Mouse (Mus musculus) hindlimb bud, embryonic 11.5 days (tissue): ENCODE results near the gene Ndufab1.
"Not testable (repeated sequence)": the region's sequence is repeated elsewhere in the genome, so short reads cannot be mapped to it uniquely, and the experiment has no call there.

Experiments
- DNase-seq: peaks from one replicate; pipeline ENCODE4 v3.0.0-alpha.2; 2012; ENCODE audit warnings: low read depth, low spot score; ENCODE audit errors: extremely low spot score

Ndufab1 gene

DNA sequence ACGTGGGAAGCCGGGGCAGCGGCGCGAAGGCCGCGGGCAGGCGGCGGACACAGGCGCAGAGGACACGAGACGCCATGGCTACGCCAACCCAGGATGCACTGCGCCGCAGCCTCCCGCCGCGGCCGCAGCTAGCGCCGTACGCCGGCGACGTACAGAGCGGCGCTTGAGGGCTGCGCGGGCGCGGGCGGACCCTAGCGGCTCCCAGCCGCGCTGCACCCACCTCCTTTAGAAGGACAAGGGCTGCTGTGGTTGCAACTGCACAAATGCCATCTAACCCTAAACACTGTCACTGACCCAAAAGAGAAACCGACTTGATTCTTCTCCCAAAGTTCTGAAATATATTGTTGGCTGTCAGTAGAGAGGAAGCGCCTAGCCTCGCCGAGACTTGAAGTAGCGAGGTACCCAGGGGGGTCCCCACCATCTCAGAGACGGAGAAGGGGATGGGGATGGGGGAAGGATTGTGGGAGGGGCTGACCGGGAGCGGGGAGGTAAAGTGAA lies at the start of gene Ndufab1:
Gene Ndufab1 (minus strand): TSS at position 140 of the 498 bp plus-strand sequence.
- peak; percentile 77 for DNase-seq

DNA sequence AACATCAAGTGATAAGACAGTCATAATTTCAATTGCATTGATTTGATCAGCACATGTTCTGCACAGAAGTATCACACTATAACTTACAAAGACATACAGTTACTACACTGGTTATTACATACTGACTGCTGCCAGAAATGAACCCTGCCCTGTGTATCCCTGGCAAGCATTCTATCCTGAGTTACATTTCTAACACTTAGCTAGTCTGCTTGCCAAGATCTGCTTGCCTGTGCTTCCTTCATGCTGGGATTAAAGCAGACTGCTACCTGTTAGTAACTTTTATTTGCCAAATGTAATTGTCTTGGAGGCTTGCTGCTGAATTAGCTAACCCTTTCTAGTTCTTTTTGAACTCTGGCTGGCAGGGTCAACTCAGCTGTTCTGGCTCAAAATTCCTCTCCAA lies 39.3 kb upstream of the Ndufab1 start:
- DNase-seq = no peak

DNA sequence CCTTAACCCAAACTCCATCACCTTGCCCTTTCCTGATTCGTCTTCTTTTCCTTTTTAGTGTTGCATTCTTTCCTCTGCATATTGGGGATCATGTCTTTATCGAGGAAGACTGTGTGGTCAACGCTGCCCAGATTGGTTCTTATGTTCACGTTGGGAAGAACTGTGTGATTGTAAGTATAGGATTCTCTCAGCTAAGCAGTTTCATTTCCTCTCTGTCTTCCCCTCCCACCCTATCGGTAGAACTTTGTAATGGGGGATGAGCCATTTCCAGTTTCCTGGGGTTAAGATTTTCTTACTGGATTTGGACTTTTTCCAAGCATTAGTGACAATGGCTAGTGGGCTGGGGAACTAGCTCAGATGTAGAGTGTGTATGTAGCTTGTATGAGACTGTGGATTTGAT lies 36.5 kb upstream of the Ndufab1 start:
- no peak for DNase-seq

DNA sequence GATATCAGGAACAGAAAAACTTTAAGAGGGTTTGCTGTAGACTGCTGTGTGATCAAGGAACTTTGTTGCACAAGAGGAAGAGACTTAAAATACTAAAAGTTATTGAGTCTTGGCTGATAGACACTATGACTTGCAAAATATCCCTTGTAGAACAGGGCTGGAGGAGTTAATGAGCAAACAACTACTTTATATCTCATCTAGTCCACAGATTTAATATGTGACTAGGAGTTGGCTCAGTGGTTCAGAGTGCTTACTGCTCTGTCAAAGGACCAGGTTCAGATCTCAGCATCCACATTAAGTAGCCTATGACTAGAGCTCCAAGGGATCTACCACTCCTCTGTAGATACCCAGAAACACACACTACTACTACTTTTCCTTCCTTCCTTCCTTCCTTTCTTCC lies 35.4 kb upstream of the Ndufab1 start:
- no peak for DNase-seq

DNA sequence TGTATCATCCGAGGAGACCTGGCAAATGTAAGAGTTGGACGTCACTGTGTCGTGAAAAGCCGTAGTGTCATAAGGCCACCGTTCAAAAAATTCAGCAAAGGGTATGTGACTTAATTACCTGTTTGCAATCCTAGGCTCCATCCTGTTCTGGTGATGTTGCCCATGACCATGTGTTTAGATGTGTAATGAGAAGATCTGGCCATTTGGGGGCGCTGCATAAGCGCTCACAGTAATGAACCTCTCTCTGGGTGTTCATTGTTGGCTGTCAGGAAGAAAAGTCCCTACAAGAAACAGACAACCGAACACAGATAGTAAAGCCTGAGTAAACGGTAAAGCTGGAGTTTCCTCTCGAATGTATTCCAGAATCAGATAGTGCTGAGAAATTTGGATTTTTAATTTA lies 33.4 kb upstream of the Ndufab1 start:
- DNase-seq = no peak

DNA sequence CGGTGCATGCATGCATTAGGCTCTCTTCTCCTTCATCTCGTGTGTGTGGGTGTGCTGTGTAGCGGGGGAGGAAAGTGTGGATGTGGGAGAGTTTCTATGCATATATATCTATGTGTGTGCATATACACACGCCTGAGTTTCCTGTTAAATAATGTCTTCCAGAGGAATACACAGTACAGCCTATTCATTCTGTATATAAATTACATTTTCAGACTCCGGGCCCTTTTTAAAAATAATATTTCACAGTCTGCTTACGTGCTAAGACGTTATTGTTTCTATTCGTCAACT lies 31.6 kb upstream of the Ndufab1 start:
- no peak for DNase-seq

DNA sequence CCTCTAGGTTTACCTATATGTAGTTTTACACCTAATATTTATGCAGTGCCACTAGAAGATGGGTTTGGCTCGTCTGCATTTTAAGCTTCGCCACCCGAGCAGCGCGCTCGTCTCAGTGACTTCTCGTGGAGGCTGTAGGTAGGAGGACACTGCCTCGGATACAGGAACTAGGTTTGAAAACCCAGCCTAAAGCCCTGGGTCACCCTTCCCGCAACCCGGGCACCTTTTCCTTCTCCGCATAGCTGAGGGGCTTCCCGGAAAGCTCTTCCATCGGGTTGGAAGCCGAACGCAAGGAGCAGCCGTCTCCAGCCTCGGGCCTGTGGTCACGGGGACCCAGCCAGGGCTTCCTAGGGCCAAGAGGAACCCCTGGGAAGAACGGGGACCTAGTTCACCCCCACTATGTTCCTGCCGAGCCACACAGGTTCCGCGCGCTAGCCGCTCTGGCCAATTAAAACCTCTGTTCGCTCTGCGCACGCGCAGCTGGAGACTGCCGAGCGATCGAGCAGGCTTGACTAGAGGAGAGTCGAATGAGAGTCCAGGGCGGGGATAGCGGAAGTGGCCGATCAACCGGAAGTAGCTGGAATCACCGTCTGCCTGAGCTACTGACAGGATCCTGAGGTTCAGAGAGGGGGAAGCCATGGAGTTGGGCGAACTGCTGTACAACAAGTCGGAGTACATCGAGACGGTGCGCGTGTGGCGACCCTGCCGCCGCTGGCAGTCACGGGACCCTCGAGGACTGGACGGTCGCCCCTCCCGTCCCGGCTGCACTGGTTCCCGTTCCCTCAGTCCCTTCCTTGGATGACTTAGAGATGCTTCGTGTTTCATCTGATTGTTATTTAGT lies 31.0 kb upstream of the Ndufab1 start, which contains the start of the genes Palb2 and Dctn5:
Gene Palb2 (minus strand): TSS at position 489 of the 841 bp plus-strand sequence.
Gene Dctn5 (plus strand): TSS at position 545 of the 841 bp plus-strand sequence.
- DNase-seq = peak; percentile 98

DNA sequence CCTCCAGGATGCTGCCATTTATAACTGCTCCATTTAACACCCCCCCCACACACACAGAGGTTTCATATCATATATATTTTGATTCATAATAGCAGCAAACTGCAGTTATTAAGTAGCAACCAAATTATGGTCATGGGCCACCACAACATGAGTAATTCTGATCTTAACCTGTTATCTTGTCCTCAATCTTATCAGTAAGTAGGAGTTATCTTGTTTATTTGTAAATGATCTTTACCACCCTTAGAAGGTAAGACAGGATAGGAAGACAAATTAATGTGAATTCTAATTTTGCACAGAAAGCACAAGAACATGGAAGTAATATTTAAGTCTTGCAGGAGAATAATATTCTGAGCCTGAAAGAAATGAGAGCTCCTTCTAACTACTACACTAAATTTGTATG lies 30.1 kb upstream of the Ndufab1 start:
- no peak for DNase-seq

DNA sequence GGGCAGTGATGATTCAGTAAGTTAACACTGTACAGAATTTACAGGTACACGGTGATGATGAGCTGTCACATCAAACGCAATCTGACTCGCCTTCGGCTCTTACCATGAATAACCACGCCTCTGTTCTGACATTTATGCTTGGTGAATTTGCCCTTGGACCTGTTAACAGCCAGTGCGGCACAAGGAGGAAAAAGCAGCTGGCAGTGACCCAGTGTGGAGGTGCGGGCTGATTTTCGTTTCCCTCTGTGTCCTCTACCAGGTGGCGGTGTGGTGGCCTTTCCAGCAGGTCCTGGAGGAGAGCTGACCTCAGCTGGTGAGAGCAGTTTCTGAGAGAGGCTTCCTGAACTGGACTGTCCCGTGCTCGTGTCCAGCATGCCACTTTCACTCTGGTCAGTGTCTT lies 25.3 kb upstream of the Ndufab1 start:
- DNase-seq = no peak

DNA sequence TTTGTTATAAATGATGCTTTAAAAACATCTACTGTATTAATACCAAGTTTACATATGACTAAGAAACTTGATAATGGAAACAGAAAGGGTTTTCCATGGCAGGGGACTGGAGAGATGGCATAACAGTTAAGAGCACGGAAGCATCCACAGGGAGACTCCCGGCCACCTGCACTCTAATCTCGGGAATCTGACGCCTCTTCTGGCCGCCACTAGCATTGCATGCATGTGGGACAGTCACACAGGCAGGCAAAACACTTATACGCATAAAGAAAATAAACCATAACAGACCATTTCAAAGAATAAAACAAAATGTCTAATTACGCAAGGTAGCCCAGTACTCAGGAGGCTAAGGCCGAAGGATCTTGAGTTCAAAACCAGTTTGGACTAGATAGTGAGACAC lies 23.9 kb upstream of the Ndufab1 start:
- DNase-seq = no peak

DNA sequence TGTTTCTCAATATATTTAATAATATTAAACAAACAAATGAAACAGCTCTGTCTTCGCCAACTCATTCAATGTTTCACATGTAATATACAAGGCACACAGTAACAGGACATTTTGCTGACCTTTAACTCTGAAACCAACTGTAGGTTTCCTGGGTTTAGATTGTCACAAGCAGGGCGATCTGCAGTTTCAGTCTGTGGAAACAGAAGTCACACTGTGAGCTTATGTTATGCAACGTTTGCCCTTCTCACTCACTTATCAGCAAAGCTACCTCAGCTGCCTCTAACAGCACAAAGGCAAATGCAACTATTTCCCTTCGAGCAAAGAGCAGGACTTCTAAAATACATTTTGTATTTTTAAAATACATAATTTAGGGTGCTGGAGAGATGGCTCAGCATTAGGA lies 21.8 kb upstream of the Ndufab1 start:
- no peak for DNase-seq

DNA sequence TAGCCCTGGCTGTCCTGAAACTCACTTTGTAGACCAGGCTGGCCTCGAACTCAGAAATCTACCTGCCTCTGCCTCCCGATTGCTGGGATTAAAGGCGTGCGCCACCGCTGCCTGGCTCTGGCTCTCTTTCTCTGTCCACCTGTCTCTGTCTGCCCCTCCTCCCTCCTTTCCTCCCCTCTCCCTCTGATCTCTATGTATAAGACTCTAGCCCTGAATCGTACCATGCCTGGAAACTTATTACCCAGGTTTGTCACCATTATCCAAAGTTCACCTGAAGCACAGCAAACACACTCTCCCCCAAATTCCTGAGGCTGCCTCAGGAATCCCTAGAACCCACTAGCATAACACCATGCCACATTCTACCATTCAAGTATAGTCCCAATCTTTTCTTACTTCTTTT lies 6.5 kb upstream of the Ndufab1 start:
- DNase-seq = no peak

DNA sequence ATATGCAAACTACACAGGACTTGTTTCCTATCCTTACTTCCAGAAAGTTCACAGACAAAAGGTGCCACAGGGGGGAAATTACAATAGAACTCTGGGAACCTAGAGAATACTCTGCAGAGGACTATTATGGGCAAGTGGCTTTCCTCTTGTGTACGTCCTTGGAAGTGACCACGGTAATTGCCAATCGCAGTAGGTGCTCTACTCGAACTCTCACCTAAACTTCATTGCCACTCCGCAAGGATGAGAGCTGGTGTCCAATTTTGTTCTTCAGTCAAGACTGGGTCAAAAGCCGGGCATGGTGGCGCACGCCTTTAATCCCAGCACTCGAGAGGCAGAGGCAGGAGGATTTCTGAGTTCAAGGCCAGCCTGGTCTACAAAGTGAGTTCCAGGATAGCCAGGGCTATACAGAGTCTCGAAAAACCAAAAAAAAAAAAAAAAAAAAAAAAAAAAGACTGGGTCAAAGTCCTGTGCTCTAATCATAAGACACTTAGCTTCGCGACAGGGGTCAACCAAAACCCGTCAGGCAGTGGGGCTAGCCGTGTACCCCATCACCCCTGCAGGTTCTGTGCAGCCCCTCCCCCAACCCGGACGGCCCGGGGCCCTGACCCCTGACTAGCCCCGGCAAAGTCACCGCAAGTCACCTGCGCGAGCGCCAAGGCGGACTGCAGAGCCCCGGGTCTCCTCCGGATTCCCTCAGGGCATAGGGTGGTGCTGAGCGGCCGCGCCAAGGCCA lies 506 bp downstream of the Ndufab1 start:
- DNase-seq = not testable (repeated sequence)

DNA sequence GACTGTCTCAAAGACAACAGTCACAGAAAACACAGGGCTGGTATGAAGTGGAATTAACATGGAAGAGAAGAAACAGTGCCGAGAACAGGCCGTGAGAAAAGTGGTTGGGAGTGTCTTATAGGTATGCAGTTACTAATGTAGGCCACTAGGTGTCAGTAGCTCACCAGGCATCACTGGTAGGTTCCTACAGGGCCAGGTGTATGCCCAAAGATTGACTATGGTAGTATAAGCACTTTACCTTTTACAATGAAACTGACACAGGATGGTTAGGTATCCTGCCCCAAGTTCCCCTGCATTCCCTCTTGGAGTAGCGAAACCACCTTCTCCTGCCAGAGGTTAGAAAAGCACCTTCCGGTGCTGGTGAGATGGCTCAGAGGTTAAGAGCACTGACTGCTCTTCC lies 2.5 kb downstream of the Ndufab1 start:
- peak; percentile 37 for DNase-seq

DNA sequence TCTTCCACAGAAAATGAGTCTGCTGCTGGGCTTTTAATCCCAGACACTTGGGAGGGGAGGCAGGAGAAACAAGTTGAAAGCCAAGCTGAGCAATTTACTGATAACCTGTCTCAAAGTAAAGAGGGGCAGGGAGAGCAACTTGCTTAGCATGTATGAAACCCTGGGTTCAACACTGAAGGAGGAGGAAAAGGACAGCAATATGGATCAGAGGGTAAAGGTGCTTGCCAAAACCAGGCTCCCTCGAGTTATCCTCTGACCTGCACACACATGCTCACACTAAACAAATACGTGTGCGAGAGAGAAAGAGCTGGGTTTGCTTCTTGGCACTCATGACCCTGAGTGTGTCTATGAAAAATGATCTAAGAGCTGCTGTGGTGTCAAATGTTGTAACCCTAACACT lies 3.7 kb downstream of the Ndufab1 start:
- no peak for DNase-seq

DNA sequence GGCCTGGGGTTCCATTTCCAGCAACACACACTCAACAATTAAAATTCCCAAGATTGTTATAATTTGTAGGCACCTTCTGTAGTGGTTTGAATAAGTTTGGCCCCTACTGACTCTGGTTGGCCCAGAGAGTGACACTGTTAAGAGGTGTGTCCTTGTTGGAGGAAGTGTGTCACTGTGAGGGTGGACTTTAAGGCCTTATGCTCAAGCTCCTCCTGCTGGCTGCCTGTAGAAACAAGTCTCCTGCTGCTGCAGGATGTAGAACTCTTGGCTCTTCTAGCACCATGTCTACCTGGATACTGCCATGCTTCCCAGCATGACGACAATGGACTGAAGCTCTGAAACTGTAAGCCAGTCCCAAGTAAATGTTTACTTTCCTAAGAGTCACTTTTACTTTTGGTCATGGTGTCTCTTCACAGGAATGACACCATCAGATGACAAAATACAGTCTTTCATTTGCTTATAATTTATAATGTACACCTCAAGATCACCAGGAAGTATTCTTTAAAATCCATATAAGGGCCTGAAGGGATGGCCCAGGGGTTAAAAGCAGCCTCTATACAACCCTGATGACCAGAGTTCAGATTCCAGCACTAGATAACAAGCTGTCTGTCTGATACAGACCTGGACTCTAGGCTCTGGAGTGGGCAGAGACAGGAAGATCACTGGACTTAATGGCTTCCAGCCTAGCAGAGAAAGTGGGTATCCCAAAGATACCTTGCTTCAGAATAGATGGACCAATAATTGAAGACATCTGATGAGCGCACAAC lies 6.9 kb downstream of the Ndufab1 start:
- no peak for DNase-seq

DNA sequence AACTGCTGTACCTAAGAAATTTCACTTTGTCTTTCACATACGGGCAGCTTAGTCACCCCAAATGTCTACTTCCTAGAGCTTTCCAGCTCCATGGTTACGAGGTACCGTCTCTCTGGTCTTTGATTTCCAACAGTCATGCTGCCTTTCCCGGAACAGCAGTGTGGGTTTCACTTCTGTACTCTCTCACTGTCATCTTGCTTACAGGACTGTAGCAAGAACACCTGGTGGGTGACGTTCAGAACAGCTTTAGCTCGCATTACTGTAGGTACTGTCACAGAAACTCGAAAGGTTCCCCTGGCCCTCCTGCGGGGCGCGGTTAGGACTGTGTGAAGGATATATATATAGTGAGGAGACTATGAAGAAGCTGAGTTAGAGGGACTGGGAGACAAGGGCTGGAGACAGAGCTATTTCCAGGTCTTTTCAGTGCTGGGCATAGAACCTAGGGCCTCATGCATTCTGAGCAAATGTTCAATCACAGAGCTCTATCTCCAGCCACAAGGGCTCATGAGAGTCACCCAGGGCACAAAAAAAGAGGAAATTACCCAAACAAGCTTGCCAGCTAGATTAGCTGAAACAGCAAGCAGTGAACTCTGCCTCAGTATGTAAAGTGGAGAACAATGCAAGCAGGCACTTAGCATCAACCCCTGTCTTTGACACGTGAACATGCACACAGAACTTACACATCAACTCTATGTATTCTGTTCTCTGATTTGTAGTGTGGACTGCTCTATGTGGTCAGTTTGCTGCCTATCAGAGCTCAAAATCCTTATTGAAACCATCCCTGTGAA lies 14.3 kb downstream of the Ndufab1 start:
- DNase-seq = no peak

DNA sequence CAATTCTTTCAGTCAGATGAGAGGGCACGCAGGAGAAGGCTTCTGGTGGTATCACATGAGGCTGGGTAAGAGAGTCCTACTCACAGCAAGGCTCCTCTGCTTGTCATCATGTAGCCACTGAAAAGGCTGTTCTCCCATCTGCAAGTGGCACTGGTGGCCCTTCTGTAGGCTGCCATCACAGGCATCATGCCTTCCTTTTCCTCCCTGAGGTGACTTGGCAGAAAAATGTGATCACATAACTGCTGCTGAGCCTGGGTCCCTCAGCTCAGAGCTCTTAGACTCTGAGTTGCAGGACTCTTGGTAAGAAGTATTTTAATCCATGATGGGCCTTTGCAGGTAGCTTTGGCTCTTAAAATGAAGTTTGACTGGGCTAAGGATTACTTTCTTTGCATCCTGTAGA lies 20.6 kb downstream of the Ndufab1 start:
- no peak for DNase-seq

DNA sequence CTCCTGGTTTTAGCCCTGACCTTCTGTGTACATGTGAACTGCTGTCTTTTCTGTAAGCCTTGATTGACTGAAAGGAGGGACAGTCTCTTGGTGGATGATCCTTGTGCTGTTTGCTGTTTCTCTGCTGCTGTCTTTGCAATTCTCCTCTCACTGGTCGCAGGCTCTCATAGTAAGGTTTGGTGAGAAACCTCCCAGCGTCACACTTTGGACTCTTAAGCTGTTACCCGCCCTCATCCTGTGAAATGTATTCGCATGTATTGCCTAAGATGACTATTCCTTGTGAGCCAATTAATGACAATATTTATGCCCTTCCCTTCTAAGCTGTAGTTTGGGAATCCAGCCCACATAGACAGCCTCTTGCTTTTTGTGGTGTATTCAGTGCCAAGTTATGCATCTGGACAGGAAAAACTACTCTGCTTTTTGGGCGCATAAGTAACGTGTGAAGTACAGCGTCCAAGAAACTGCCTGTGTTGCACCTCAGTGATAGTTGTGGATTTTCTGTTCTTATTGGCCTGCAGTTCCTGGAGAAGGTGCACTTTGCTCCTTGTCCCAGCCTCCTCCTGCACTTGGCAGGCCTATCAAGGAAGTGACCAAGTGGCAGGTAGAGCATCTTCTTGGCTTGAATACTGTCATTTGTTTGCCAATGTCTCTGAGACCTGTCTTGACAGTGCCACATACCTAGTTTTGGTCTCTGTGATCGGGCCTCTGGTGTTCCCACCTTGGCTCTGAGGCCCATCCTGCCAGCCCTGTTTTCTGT lies 21.7 kb downstream of the Ndufab1 start:
- DNase-seq = no peak

DNA sequence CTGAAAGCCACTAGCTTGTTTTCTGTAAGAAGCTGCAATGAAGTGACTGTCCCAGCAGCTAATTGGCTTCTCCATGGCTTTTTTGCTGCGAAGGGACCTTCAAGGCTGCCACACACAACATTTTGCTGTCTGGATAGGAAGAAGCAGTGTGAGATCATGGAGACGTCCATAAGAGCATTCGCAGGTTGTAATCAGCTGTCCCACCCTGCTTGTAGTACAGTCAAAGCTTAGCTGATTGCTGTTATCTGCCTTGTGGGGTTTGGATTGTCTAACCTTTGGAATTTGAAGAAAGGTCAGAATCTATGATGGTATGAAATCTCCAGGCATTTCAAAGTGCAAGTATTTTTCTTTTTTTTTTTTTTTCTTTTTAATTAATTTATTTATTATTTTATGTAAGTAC lies 27.3 kb downstream of the Ndufab1 start:
- no peak for DNase-seq
